Mouse (Mus musculus) right cerebral cortex, adult 2 months (tissue): ENCODE measurements around the gene Otud7a.

Experiments
- DNase-seq, 2 experiments: peaks; one replicate each; pipeline ENCODE4 v3.0.0; 2021 to 2022; ENCODE audit warnings: low spot score in 2 of 2

Gene Otud7a

GRCm38 (mm10) chr7:63773268-63773667 lies 328.7 kb downstream of the Otud7a start:
- DNase-seq: no peak

- DNase-seq: peak in 1 of 2 experiments; percentile 48
Measured at GRCm38 (mm10) chr7:63774291-63774690, 329.7 kb downstream of the Otud7a start.

- DNase-seq: no peak
Measured at GRCm38 (mm10) chr7:63777328-63777727, 332.8 kb downstream of the Otud7a start.

DNA sequence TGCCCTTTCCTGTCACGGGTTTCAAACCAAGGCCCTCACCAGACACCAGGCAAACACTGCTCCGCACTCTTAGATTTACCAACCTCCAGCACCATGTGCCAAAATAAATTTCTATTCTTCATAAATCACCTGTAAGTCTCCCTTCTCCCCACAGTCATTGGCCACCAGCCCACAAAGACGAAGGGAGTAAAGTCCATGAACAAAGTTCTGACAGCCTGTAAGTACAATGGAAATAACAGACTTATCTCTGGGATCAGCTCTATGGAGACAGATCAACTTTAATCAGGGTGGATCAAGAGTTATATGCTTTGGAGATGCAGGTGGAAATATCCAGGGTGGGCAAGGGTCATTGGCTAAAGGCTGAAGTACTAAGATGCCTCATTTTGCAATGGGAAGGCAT lies 336.3 kb downstream of the Otud7a start:
- DNase-seq: no peak

GRCm38 (mm10) chr7:63789743-63790142 lies 345.2 kb downstream of the Otud7a start:
- DNase-seq: no peak

DNA sequence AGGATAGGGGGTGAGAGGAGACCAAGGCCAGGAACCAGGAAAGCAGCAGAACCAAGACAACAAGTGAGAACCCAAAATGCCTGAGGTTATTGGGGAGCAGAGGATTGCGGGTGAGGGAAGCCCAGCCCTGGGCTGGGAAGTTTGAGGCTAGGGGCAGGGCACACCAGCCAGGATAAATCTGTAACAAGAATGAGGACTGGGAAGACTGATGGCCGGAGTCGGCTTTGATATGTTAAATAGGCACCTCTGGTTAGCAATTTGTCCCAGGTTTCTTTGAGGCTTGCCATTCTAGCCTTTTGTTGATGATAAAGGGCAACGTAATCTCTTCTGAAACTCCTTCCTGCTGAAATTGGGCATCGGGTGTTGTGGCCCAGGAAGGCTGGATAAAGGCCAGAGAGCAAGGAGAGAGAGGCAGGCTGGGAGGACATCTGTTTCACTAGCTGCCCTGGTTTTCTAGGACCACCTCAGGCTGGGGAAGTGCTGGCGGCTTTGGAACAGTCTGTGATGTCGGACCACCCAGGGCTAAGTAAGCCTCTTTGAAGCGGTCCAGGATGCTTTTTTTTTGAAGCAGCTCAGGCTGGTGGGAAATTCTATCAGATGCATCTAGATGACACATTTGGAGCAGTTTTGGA lies 351.6 kb downstream of the Otud7a start:
- DNase-seq: no peak

- DNase-seq: no peak
Measured at GRCm38 (mm10) chr7:63798446-63798845, 353.9 kb downstream of the Otud7a start.

- no peak for DNase-seq
Measured at GRCm38 (mm10) chr7:63799304-63799703, 354.8 kb downstream of the Otud7a start.

DNA sequence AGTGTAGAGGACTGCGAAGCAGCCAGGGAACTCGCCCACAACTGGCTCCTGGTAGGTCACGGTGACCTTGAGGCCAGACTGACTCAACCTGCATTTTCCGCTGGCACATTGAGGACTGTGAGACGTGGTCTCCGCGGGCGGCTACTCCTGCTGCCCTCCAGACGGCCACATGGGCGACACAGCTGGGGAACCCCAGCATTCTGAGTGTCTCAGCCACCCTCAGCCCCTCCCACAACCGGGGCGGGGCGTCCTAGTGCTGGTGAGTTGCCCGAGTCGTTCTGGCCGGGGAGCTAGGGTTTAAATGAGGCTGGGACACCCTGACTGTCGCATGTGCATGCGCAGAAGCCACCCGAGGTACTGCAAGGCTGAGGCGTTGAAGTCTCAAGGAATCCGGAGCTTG lies 358.2 kb downstream of the Otud7a start:
- no peak for DNase-seq
